Mouse (Mus musculus) adrenal gland, postnatal 25 days (tissue): ENCODE results near the gene Exoc3l. TPM values are rescaled to one million over a fixed set of nuclear protein-coding genes. Genes with fewer than 3 reads are reported as not detected.
A peak's percentile ranks its signal among the peaks of the same experiment; 100 is the strongest.

ENCODE experiments used
- DNase-seq: peaks from one replicate; pipeline ENCODE4 v3.0.0; 2021; ENCODE audit warnings: mixed read lengths
- total RNA-seq: library from RNA; stranded (reverse); gene quantifications from 2 replicates; pipeline ENCODE4 v1.2.3, GENCODE M21; 2021

Exoc3l gene
- total RNA-seq, 1 experiment from 2014 or later, result 32.0 TPM

DNA sequence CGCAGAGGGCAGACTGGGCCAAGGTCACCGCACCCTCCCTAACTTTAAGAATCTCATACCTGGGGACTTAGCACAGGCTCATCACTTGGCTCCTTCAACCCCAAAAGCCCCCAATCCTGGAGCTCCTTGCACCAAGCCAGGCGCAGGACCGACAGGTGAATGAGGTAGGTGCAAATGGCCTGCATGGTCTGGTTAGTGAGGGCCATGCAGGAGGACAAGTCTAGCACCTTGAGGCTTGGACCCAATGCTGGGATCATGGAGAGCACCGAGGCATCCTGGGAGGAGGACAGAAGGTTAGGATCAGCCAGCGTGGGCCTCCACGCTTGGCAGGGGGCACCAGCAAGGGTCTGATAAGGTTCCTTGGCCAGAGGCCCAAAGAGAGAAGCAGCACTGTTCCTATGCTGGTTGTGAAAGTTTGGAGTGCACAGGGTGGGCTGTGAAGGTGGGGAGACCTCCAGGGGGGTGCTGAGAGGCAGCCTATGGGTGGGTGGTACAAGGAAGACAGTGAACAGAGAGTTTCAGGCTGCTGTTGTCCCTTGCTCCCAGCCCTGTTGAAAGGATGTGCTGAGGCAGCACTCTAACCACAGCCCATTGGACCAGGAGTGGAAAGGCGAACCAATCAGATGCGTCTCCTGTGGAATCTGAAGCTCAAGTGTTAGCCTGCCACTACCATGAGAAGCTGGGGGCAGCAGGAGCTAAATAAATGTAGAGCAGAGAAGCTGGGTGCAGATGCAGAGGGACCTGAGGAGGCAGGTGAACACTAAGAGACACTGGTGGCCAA lies 17.9 kb upstream of the Exoc3l start:
- no peak for DNase-seq

DNA sequence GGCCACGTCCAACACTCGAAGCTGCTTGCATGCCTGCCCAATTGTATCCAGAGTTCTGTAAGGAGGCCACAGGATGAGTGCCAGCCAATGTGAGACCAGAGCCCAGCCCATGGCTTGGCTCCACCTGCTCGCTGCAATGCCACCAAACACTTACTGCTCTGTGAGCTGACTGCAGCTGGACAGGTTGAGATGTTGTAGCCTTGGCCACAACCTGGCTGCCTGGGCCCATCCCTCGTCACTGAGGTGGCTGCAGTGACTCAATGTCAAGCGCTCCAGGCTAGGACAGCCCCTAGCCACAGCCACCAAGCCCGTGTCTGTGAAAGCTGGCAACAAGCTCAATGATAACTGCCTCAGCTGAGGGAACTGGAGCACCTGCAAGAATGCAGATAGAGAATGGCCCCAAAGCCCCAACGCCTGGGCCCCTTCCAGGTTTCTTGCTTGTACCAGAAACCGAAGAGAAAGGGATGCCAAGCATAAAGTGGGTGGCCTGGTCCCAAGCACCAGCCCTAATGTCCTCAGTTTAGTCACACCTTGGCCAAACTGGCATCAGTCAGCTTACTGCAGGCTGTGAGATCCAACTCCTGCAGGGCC lies 17.1 kb upstream of the Exoc3l start:
- DNase-seq, result no peak

DNA sequence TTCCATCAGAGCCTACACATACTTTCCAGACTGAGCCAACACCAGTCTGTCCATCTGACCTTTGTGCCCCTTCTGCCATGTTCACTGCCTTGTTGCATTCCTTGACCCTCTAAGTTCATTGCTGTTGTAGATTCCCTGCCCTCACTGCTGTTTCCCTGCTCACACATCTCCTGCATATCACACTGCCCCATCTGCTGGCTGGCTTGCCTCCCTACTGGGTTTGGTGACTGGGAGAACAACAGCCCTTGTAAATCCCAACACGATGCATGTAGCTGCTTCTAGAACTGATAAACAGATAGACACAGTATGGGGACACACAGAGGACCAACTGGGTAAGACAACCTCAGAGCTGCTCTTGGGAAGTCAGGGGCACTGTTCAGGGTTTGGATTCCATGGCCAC lies 15.8 kb upstream of the Exoc3l start:
- DNase-seq, result no peak

DNA sequence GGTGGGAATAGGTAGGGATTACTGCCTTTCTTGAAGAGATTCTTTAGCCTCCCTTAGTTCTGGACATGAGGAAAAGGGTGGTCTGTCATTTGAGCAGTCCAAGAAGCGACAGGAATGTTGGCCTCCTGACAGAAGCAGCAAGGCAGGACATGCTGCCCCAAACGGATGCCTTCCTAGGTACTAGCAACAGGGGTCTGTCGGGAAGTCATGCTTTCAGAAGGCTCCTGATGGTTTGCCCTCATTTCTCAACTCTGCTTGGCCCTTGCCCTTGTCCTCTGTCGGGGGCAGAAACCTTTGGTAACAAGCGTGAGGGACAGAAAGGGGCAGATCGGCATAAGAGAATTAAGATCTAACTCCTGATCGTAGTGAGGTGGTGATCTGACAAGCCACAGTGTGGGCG lies 14.2 kb upstream of the Exoc3l start:
- no peak for DNase-seq

DNA sequence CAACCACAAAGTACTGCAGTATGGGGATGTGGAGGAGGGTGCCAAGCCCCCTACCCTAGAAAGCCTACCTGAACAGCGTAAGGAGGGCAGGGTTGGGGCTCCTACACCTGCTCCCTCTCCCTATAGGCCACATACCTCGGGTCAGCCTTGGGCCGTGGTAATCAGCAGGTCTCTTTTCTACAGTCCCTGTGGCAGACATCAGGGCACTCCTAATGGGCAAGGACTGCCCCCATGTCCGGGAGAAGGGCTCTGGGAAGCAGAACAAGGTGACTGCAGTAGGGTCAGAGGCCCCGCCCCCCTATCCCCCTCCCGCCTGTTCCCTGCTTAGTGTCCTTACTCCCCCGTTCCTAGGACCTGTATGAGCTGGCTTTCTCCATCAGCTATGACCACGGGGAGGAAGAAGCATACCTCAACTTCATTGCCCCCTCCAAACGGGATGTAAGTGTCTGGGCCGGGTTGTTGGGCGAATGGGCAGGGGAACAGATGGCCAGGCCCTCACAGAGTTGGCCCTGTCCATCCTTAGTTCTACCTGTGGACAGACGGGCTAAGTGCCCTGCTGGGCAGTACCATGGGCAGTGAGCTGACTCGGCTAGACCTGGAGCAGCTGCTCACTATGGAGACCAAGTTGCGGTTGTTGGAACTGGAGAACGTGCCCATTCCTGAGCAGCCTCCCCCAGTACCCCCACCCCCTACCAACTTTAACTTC lies 13.4 kb upstream of the Exoc3l start:
- no peak for DNase-seq

DNA sequence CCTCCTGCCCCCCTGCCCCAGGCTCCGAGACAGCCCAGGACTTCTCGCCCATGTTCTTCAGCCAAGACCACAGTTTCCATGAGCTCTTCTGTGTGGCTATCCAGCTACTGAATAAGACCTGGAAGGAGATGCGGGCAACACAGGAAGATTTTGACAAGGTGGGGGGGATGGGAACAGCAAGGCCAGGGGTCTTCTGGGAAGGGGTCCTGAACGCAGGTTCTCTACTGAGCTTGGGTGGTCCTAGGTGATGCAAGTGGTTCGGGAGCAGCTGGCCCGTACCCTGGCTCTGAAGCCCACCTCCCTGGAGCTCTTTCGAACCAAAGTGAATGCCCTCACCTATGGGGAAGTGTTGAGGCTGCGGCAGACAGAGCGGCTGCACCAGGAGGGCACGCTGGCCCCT lies 12.5 kb upstream of the Exoc3l start:
- no peak for DNase-seq

DNA sequence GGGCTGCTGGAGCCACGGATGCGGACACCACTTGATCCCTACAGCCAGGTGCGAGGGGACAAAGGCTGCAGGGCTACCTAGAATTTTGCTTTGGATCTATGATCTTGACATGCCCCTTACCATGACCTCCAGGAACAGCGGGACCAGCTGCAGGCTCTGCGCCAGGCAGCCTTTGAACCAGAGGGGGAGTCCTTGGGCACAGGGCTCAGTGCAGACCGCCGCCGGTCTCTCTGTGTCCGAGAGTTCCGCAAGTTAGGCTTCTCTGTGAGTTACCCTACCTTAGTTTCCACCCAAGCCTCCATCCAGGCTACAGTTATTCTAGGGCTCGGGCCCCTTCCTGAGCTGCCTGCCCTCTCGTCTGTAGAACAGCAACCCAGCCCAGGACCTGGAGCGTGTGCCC lies 11.8 kb upstream of the Exoc3l start:
- DNase-seq, result no peak

DNA sequence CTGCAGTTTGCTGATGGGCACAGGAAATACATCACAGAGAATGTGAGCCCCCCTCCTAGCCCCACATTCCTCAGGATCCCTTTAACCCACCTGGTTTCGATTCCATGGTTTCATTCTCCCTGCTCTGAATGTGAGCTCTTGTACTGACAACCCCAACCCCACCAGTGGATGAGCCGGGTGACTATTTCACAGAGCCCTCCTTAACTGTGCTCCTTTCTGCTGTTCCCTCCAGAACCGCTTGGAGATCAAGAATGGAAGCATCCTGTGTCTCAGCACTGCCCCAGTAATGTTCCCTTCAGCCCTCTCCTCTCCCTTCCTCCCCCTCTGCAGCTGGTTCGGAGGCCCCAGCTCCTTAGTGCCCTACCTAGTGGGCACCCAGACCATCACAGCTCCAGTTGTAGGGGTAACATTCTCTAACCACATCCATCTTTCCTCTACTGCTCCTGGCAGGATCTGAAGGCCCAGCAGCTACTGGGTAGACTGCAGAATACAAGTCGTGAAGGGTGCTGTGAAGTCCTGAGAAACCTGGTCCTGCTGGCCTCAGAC lies 10.3 kb upstream of the Exoc3l start:
- DNase-seq, result no peak

DNA sequence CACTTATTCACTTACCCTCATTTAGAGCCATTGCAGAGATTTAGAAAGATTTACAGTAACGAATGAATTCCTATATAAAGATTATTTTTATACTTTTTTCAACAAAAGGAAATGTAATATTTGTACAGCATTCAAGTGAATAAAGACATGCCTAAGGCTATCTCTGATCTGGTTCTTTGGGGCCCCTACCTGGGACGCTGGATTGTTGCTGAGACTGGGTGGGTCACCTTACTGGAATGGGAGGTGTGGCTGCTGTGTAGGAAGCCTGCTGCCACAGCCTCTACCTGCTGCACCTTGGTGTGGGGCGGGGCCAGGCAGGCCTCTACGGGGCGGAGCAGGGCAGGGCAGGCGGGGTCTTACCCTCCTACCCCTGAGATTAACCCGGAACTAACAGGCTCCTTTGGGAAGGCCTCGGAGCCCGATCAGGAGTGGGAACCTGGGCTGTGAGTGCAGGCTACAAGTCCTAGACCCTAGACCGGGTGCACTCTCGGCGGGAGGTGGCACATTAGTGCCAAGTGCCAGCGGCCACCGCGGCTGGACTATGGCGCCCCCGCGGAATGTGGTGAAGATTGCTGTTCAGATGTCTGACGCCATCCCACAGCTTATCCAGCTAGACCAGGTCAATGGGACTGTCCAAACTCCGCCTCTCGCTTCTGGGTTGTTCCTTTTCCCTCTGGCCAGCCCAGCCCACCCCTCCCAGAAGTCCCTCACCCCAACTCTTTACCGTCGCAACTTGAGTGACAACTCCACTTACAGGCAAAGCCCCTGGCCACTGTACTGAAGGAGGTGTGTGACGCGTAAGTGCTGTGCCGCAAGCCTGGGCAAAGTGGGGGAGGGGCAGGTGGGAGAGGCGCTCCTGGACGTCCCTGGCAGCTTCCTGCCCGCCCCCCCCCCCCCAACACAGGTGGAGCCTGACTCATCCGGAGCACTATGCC lies 9.6 kb upstream of the Exoc3l start, which contains the start of gene Elmo3:
Gene Elmo3, plus strand, starts transcription at position 391 of the 935 bp plus-strand sequence.
- peak; percentile 69 for DNase-seq

DNA sequence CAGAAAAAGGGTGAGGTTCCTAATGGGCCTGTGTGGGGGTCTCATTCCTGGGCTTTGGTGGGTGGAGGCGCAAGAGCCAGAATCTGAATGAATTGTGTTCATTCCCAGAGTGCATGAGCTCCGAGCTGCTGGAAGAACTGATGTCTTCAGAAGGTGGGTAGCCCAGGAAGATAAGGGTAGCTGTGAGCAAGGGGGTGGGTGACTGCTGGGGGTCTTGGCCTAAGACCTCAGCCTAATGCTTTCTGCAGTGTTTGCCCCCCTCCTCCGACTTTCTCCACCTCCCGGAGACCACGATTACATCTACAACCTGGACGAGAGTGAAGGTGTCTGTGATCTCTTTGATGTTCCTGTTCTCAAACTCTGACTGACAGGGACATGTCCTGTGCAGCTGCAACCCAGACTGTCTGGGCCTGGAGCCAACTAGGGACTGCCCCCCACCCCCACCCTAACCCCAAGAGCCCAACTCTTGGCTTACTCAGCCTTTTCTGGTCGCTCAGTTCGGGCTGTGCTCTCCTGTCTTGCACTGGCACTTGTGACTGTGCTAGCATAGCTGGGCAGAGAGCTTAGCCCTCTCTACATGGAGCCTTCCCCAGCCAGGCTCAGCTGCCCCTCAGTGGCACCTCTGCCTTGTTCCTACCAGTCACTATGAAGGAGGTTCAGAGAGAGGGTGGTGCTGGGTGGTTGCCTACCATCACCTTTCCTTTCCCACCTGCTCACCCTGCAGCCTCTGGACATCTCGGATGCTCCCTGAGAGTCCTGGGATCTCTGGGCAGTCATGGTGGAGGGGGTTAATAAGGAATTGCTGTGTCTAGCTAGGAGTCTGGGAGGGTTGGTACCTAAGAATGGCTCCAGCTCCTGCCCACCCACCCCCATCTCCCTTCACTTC lies 8.7 kb upstream of the Exoc3l start:
- DNase-seq, result no peak

DNA sequence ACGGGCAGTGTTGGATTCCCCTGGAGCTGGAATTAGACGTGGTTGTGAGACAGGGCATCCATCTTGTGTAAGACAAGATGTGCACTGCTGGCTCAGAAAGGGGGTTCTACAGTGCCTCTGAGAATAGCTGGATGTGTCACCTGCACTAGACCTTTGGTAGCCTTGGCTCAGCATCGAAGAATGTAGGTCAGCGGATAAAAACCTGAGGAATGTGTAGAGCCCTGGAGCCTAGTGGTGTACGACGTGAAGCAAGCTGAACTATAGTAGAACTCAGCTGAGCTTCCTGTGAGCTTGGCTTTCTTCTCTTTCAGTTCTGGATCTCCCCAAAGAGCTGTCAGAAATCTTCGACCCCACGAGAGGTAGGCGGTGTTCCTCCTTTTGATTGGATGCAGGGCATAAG lies 8.0 kb upstream of the Exoc3l start:
- no peak for DNase-seq

DNA sequence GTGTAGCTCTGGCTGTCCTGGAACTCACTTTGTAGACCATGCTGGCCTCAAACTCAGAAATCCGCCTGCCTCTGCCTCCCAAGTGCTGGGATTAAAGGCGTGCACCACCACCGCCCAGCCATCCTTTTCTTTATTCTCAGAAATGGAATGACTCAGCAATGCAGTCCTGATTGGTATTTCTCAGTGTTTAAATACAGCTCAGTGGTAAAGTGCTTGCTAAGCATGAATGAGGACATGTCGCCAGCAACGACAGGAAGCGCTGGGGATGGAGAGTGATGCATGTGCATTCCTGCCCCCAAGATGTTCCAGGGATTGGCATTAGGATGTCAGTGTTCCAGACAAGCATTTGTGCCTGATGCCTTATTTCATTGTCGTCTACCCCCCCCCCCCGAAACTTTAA lies 7.5 kb upstream of the Exoc3l start:
- no peak for DNase-seq

DNA sequence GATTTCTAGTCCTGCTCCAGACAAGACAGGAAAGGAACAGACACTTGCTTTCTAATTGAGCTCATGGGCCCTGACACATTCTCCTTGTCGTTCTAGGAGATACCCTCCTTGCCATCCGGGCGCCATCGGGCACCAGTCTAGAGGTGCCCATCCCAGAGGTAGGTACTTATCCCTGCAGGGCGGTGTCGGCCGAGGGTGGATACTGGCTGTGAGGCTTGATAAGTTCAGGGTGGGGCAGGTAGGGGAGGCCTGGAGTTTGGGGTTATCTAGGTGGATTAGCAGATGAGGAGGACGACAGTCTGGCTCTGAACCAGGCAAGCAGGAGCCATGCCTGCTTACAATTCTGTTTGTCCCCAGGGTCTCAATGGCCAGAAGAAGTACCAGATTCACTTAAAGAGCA lies 4.1 kb upstream of the Exoc3l start:
- no peak for DNase-seq

DNA sequence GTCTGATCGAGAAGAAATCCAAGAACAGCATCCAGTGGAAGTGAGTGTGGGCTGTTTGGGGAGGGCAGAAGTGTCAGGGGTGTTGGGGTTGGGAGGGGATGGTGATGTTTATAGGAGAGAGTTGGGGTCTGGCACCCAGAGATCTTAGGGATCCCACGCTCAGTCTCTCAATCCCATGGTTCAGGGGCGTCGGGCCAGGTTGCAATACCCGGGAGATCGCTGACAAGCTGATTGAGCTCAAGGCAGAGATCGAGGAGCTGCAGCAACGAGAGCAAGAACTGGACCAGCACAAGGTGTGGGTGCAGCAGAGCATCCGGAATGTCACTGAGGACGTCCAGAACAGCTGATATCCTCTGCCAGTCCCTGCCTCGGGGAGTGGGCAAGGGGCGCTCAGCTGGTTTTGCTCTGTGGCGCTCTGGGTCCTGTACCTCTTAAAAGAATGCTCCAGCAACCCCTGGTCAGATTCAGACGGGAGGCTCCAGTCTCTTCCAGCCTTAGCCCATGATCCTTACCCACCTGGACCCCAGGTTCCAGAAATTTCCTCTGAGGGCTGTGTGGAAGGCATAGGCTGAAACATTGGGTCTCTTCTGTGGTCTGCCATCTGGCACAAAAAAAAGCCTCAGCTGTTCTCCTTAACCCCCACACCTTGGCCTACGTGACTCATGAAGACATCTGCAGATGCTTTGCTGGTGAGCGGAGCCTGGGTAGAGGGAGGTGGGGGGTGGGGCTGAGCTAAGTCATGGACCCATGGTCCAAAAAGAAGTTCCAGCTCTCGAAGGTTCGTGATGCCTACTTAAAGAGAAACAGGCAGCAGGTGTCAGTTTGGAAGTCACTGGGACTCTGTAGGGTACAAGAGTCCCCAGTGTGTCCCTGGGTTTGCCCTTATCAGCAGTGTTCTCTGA lies 2.7 kb upstream of the Exoc3l start:
- DNase-seq, result no peak

DNA sequence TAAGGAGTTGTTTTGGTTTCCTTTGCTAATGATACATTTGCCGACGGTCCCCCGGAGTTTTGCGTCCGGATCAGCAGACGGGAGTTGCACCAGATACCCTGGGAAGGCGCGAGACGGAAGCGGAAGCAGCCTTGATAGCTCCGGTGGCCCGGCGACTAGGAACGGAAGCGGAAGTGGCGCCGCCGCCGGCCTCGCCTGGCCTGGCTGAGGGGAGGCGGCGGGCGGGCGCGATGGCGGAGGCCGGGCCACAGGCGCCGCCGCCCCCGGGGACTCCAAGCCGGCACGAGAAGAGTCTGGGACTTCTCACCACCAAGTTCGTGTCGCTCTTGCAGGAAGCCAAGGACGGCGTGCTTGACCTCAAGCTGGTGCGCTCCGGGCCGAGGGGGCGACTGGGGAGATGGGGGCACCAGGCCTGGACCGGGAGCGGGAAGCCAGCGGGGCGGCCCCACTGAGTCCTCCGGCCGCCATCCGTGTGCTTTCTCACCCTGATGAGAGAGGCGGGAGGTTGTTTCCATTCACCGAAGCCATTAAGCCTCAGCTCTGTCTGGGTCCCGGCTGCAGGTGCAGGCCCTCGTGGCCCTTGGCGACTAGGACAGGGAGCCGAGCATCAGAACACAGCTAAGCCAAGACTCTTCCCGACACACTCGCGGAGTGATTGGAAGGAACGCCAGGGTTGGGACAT lies 1.8 kb upstream of the Exoc3l start, which contains the start of gene E2f4:
Gene E2f4, plus strand, starts transcription at position 153 of the 682 bp plus-strand sequence.
- peak; percentile 94 for DNase-seq

DNA sequence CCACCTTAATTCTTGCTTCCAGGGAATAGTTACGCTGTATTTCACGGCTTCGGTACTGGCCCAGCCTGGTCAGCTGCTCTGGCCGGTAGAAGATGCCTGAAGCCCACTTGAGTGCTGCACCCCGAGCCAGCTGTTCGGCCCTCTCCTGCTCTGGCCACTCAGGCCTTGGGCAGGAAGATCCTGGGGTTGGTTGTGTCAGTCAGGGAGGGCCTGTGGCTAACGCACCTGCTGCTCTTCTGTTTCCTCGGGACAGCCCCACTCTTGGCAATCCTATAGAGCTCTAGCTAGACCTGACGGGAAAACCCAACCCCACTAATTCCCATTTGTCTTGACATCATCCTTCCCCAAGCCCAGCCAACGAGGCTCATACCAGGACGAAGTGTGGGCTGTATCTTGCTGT lies 645 bp downstream of the Exoc3l start:
- no peak for DNase-seq

DNA sequence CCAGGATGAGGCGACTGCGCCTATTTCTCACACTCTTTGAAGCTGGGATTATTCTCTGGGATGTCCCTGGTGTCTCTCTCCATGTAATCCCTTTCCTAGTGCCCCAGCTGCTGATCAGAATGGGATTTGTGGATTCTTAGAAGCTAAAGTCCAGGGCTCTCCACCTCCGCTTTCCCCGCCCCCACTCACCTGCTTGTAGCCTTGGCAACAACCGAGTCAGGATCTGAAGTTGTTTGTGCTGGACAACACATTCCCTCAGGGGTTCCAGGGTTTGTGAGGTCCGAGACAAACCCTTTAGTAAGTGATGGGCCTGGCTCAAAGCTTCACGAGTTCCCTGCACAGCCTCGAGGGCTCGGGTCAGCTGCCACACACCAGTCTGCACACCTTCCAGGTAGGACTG lies 1.1 kb downstream of the Exoc3l start:
- DNase-seq, result no peak

DNA sequence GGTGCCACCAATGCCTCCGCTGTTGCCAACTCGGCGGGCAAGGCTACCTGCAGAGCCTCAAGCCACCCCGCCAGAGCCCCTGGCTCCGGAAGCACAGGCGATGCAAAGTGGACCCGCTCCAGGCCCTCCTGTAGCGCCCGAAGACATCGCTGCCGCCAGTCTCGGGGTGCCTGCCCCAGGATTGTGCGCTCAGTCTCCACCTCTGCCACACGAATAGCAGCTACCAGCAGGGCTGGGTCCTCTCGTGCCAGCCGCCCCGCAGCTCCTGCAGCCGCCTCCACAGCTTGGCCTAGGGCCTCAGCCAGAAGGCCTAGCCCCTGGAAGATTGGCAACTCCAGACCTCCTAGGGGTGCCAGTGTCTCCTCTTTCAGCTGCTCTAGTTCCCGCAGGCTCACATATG lies 2.5 kb downstream of the Exoc3l start:
- no peak for DNase-seq

DNA sequence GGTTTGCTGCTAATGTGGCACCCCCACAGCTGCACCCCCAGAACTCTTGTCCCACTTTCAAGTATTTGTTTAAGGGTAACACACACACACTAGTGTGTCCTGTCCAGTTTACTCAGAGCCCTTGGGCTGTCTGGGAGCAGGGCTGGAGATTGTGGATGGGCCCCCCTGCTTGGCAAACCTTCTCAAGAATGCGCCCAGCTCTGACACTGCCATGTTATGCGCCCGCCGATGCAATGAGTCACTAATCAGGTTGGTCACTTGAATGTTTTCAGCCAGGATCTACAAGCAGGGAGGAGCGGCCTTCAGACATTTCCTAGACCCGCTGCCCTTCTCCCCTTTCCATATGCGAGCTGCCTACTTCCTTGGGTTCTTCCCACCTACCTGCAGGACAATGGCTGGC lies 3.4 kb downstream of the Exoc3l start:
- DNase-seq, result no peak
